Mouse (Mus musculus): Measurements from ENCODE around the gene Igsf8.
A peak's percentile ranks its signal among the peaks of the same experiment; 100 is the strongest.

The Igsf8 gene

DNA sequence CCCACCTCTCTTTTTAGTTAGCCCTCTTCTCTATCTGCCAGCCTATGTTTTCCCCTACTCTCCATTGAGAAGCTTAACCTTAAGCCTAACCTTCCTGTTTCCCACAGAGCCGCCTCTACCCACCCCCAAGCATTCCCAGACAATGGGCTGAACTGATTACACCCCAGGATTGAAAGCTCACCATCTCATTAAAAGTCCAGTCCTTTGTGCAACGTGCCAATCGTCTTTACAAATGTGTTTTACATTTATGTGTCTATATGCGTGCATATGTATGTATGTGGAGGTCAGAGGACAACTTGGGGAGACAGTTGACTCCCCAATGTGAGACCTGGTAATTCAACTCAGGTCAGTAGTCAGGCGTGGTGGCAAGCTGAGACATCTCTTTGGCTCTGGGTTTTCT, 61.9 kb downstream of the Igsf8 start:
- peak; percentile 71 for DNase-seq (ENCODE audit: low read depth, low spot score)

DNA sequence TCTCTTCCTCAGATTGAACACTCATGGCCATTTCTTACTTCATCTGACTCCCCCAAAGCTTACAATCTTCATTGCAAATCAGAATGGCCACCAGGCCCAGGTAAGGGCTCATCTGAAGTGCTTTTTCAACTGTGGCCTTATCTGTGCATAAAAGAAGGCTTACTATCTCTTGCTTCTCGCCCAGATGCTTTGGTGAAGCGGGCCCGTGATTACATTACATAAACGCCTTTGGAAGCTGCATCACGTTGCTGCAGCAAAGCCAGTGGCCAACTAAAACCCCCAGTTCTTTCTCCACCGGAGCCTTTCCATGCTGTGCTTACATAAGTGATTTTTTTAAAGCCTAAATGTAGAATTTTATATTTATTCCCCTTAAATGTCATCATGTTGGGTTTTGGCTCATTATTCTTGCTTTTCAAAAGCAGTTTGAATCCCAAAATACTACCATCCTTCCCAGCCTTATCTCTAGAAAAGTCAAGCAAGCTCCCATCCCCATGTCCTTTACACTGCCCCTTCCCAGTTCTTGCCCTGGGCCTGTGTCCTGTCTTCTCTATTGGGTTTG, 62.4 kb downstream of the Igsf8 start:
- DNase-seq (ENCODE audit: low read depth, low spot score) = no peak

DNA sequence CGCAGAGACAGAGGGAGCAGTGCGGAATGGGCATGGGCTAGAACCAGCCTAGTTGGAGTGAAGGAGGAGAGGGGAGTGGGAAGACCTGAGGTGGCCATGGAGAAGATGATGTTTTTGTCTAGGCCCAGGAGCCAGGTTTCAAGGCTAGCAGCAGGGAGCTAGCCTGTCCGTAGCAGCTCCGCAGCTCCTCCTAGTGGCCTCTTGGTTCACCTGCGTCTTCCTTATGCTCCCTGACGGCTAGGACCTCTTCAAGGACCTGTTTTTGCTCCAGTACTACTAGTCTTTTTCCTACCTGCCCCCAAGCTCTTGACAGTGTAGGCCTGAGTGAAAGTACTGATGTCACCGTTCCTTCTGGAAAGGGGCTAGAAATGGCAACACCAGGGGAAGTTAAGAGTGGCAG, 63.3 kb downstream of the Igsf8 start:
- peak; percentile 87 for DNase-seq (ENCODE audit: low read depth, low spot score)

- peak; percentile 82 for DNase-seq (ENCODE audit: low read depth, low spot score)
These were observed 64.5 kb downstream of the Igsf8 start for GRCm38 (mm10) chr1:172325680-172326535.

DNA sequence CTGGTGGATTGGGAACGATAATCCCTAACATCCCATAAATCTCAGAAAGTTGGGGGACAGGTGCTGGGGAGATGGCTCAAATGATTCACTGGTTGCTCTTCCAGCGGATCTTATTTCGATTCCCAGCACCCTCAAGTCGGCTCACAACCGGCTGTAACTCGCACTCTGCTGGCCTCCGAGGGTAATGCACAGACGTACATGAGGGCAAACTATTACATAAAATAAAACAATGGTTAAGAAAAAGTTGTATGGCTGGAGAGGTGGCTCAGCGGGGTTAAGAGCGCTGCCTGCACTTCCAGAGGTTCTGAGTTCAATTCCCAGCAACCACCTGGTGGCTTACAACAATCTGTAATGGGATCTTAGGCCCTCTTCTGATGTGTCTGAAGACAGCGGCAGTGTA, 65.2 kb downstream of the Igsf8 start:
- peak; percentile 89 for DNase-seq (ENCODE audit: low read depth, low spot score)

GRCm38 (mm10) chr1:172327206-172328001, 66.0 kb downstream of the Igsf8 start:
- DNase-seq (ENCODE audit: low read depth, low spot score) = no peak

DNA sequence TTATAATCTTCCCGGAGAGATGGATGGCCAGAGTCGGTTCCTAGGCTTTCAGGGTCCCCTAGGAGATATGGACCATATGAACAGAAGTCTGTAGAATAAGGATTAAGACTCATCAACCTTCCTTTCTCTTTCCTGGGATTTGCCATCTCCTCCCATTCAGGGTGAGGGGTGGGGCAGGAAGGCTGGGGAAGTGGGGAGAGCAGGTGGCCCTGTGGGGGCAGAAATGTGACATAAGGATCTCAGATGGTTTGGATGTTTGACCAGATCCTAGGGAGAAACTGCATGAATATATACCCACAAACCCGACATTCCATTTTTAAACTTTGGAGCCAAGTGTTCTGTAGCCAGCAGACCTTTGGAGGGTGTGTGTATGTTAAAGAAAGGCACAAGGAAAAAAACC, 66.6 kb downstream of the Igsf8 start:
- no peak for DNase-seq (ENCODE audit: low read depth, low spot score)

- DNase-seq (ENCODE audit: low read depth, low spot score) = no peak
These were observed 67.0 kb downstream of the Igsf8 start for GRCm38 (mm10) chr1:172328461-172328860.

DNA sequence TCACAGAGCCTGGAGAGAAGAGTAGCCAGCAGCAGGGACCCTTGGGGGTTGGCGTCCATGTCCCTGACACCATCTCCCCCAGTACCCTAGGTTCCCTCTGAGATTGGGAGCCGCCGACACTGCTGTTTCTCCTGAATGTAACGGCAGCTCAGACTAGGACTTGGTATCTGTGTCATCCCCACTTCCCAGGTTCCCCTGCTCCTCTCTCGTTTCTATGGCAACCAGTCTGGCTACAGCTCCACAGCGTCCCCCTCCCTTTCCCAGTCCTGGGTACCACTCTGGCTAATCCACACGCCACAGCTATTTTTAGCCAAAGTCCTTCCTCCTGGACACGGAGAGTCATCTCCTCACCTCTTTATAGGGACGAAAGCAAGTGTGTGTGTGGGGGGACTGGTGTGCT, 67.7 kb downstream of the Igsf8 start, which contains the start of gene Kcnj9:
TSS of gene Kcnj9 (minus strand) at position 188 of the 400 bp plus-strand sequence.
- peak; percentile 57 for DNase-seq (ENCODE audit: low read depth, low spot score)

DNA sequence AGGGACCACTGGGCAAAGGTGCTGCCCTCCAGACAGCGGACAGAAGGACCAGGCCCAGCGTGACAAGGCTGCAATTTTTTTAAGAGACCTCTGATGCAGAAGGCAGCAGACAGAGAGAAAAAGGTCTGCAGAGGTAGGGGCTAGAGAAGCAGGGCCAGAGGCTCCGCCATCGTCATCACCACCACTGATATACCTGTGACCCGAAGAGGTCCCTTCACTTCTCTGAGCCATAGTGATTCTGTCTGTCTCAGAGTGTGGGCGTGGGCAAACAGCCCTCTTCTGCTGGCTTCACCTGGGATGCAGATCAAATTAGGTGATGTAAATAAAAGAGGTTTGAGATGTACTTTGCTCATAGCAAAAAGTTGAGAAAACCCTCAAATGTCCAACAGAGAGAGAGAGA, 68.2 kb downstream of the Igsf8 start:
- no peak for DNase-seq (ENCODE audit: low read depth, low spot score)

GRCm38 (mm10) chr1:172331422-172331947, 70.0 kb downstream of the Igsf8 start:
- DNase-seq (ENCODE audit: low read depth, low spot score) = no peak

GRCm38 (mm10) chr1:172332925-172333324, 71.5 kb downstream of the Igsf8 start:
- DNase-seq (ENCODE audit: low read depth, low spot score) = no peak

DNA sequence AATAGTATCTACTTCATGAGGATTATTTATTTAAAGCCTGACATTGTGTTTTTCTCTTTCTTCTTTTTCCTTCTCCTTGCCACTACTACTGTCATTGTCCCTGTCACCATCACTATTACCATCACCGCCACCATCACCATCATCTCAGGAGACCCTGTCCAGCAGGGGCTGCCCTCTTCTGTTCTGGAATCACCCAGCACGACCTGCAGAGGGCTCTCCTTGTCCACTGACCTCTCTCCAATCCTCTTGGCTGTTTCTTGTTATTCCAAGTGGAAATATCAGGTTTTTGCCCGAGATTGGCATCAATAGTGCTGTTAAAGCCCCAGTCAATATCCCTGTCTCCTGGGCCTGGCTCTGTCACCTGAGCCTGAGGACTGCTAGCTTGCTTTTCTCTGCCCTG, 72.1 kb downstream of the Igsf8 start:
- no peak for DNase-seq (ENCODE audit: low read depth, low spot score)

DNA sequence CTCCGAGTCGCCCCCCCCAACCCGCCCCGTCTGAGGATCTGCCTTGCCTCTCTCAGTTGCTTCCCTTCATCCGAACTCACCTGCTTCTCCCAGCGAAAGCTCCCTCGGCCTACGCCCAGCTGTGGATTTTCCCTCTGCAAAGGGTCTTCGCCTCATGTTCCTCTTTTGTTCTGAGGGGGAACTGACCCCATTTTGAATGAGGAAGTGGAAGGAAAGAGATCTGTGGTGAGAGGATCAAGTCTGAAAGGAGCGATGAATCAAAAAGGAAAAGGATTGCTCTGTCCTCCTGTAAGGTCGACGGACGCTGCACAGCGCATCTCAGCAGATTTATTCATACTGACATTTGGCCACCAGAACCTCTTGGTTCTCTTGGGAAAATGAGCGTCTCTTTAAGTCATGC, 74.4 kb downstream of the Igsf8 start:
- no peak for DNase-seq (ENCODE audit: low read depth, low spot score)

DNA sequence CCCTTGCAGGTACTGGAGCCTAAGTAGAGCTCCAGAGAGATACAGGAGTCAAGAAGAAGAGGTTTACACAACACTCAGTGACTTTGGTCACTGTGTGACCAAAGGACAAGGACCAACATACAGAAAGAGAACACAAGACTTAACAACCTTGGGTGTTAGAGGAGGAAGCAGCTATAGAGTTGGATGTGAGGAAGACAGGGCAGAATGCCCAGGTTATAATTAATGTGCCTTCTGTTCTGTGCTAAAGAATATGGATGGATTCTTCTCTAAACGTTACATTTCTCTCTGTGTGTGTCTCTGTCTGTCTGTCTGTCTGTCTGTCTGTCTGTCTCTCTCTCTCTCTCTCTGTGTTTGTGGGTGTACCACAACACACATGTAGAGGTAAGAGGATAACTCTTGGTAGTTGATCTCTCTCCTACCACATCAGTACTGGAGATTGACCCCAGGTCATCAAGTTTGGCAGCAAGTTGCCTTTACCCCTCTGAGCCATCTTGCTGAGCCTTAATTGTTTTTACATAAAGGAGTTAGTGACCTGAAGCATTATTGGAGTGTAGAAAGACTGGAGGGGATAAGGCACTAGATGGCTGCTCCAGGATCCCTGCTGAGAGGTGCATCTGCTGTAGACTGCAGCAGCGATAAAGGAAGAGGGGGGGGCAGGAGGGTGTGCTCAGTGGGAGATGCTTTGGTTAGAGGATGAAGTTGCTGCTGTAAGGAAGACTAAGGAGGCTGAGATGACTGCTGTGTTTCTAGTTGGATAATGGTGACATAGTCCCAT, 76.2 kb downstream of the Igsf8 start:
- DNase-seq (ENCODE audit: low read depth, low spot score) = no peak

DNA sequence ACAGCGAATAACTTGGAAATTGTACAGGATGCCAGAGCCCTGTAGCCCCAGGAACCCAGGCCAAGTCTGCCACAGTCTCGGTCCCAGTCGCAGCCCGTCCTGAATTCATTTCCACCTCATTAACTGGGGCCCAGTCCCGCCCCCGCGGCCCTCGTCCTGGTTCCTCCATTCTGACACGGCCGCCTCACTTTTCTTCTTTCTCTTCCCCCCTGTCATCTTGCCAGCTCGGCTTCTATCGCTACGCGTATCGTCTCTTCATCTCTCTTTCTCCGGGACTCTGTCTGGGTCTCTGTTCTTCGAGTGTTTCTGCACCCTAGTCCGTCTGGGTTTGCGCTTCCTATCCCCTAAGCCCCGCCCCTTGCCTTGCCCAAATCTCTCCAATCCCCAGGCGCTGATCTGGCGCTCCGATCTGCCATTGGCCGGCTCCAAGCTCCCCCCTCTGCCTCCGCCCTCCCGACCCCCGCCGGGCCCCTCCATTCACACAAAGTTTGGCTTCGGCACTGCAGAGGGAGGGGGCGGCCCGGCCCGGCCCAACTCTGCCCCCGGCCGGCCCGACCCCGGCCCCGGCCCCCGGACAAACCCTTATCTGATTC, 79.4 kb downstream of the Igsf8 start, which contains the start of gene Kcnj10:
TSS of gene Kcnj10 (plus strand) at position 482 of the 593 bp plus-strand sequence.
- peak; percentile 94 for DNase-seq (ENCODE audit: low read depth, low spot score)

DNA sequence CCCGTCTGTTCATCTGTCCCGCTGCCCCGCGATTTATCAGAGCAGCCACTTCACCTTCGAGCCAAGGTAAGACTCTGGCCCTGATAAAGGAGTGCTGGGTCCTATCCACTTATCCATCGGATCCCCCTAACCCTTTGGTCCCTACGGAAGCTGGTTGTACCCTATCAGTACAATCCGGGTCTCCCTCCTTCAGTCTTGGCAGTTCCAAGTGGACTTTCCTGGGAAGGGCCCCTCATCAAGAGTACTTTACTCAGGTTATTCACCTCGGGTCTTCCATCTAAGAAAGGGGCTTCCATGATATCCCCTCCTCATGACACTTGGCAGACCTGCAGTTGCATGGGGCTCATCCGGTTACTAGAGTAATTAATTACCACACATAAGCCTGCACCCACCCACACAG, 79.9 kb downstream of the Igsf8 start:
- no peak for DNase-seq (ENCODE audit: low read depth, low spot score)

DNA sequence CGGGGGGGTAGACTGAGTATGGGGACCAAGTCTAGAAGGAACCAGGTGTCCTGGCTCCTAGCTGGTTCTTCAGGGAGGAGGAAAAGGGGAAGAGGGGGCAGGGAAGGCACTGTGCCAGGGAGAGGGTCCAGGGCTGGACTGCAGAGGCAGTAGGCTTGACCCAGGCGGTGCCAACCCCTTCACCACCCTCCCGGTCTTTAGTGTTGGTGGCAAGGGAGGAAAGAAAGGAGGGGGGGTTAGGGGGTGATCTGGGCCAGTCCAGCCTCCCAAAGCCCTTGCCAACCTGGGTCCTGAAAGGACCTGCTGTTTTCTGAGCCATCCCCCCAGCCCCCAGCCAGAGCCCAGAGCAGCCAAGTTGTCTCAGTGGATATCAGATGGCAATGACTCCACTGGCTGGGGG, 81.3 kb downstream of the Igsf8 start:
- DNase-seq (ENCODE audit: low read depth, low spot score) = no peak

GRCm38 (mm10) chr1:172343914-172344313, 82.5 kb downstream of the Igsf8 start:
- DNase-seq (ENCODE audit: low read depth, low spot score) = no peak

- DNase-seq (ENCODE audit: low read depth, low spot score) = no peak
These were observed 83.4 kb downstream of the Igsf8 start for GRCm38 (mm10) chr1:172344820-172345219.

GRCm38 (mm10) chr1:172346707-172347106, 85.3 kb downstream of the Igsf8 start:
- DNase-seq (ENCODE audit: low read depth, low spot score) = no peak

Measured in R1 (cell line).